Mouse (Mus musculus): ENCODE measurements around the gene Snapc2. TPM values are rescaled to one million over a fixed set of nuclear protein-coding genes. Genes with fewer than 3 reads are reported as not detected.

Gene Snapc2
- 47.0 and 48.2 TPM in 2 replicates for polyA plus RNA-seq (2012; rRNA removed)

- DNase-seq (ENCODE audit: low read depth), result no peak
Measured at GRCm38 (mm10) chr8:4252934-4253841, at the start of gene Snapc2. Gene Snapc2, plus strand, starts transcription at chr8:4253080.

GRCm38 (mm10) chr8:4205246-4206123 is 47.4 kb upstream of the Snapc2 start:
- DNase-seq (ENCODE audit: low read depth), result no peak

GRCm38 (mm10) chr8:4206182-4207015 is 46.5 kb upstream of the Snapc2 start:
- no peak for DNase-seq (ENCODE audit: low read depth)

GRCm38 (mm10) chr8:4207016-4207350 is 45.9 kb upstream of the Snapc2 start:
- no peak for DNase-seq (ENCODE audit: low read depth)

- no peak for DNase-seq (ENCODE audit: low read depth)
Measured at GRCm38 (mm10) chr8:4211097-4211496, 41.8 kb upstream of the Snapc2 start.

GRCm38 (mm10) chr8:4212809-4213209 is 40.1 kb upstream of the Snapc2 start:
- DNase-seq (ENCODE audit: low read depth), result no peak

GRCm38 (mm10) chr8:4213210-4214005 is 39.5 kb upstream of the Snapc2 start:
- no peak for DNase-seq (ENCODE audit: low read depth)

- no peak for DNase-seq (ENCODE audit: low read depth)
Measured at GRCm38 (mm10) chr8:4214006-4214980, 38.6 kb upstream of the Snapc2 start.

DNA sequence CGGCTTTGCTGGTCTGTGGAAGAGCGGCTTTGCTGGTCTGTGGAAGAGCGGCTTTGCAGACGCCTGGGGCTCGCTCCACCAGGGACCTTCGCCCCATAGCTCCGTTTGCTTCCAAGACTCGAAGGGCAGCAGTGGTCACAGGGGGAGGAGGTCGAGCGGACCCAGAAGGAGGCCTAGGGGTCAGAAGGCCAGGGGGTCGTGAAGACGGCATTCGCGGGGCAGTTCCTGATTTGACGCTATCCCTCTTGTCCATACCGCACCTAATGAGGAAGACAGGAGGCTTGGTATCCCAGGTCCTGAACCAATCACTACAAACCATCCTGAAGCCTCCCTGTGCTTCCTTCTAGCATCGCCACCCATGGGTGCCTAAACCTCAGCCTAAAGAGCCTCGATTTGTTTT is 36.6 kb upstream of the Snapc2 start:
- DNase-seq (ENCODE audit: low read depth), result no peak

DNA sequence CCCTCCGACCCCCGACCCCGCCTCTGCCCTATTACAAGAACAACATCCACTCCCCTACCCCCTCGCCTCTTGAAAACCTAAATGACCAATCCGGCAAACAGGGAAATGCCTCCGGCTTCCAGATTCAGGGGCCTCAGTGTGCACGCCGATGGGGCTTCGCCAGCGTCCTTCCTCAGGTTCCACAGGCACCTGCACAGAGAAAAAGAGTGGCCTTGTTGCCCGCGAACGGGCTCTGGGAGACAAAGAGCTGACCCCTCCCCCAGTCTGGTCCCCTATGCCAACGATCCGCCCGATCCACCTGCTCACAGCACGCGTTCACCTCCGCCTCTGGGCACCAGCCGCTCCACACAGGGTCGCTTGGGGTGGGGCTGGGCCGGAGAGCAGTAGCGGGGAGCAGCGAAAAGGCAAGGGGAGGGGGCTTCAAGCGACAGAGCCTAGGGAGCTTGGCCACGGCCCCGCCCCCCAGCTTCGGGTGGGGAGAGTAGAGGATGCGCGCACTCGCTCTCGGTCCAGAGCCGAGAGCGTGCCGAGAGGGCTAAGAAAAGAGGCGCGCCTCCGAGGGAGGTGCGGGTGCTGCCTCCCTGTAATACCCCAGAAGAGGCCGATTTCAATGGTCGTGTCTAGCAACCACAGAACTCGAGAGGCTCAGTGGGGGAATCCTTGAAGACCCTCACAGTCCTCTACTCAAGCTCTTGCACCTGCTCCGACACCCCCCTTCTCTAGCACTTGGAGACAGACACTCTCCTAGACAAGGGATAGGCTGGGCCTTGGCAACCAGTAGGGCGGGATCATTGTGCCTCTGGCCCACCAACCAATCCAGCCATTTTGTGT is 35.9 kb upstream of the Snapc2 start, which contains the start of gene Prr36:
Gene Prr36 (minus strand): TSS at position 669 of the 831 bp plus-strand sequence.
- no peak for DNase-seq (ENCODE audit: low read depth)

GRCm38 (mm10) chr8:4219617-4220016 is 33.3 kb upstream of the Snapc2 start:
- no peak for DNase-seq (ENCODE audit: low read depth)

- DNase-seq (ENCODE audit: low read depth), result no peak
Measured at GRCm38 (mm10) chr8:4222059-4222458, 30.8 kb upstream of the Snapc2 start.

DNA sequence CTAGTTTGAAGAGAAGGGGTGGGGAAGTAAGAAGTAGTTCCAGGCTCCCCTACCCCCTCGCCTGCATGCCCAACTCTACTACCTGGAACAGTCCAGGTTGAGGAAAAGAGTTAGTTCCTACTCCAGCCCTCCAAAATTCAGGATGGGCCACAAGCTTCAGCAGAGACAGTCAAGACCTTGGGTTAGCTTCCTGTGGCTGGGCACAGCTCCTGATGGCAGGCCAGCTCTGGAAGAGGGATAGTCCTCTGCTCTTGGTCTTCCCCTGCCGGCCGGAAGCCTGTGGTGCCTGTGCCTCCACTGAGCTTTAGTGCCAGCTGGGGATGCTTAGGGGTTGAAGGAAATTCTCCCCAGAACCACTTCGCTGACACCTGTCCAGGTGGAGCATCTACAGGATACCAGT is 26.6 kb upstream of the Snapc2 start:
- DNase-seq (ENCODE audit: low read depth), result no peak

DNA sequence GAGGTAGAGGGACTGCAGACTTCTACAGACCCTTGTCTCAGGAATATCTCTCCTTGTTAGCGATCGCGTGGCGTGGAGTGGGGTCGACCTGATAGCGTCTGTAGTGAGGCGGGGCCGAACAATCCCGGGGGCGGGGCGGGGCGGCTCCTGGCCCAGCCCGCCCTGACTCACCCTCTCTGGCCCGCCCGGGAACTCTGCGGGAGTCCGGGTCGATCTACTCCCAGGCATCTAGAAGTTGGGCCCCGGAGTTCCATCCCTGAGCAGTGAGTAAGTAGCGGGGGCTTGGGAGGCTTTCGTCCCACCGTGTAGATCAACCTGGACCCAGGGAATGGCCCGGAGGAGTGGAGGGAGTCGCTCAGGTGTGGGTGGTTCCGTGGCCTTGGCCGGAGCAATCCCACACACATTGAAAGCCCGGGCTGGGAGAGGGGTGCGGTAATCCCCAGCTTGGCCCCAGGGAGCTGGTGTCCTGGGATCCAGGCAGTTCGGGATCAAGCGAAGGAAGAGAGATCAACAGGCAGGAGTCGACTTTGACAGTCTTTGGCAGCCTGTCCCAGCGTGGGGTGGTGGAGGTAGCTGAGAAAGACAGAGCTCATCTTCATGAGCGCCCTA is 26.0 kb upstream of the Snapc2 start, which contains the start of gene Lrrc8e:
Gene Lrrc8e (plus strand): TSS at position 89 of the 609 bp plus-strand sequence.
- DNase-seq (ENCODE audit: low read depth), result no peak

DNA sequence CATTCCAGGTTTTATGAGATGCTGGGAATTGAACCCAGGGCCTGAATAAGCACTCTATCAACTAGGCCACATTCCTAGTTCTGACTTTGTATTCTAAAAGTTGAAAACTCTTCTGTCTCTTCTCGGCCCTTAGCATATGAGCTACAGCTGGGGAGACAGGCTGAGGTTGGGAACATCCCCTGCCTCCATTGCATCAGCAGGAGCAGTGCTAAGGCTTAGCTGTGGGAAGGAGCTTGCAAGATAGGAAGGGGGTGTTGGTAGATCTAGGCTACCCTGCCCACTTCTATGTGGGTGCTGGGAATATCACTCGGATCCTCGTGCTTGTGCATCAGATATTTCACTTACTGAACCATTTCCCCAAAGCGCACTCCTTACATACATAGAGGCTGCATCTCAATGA is 25.0 kb upstream of the Snapc2 start:
- DNase-seq (ENCODE audit: low read depth), result no peak

DNA sequence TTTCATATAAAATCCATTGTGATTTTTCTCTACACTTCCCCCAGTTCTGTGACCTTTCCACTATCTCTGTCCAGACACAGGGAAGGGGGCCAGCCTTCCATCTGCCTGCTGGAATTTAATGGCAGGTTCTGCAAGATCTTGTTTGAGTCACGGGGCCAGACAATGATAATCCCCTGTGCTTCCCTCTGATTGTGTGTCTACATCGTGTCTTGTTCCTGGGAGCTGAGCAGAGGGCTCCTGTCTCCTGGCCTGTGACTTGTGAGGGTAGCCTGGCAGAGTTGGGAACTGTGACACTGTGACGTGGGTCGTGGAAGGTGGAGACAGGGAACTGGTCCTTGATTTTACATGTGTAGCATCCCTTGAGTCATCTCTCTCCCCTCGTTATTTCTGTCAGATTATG is 23.1 kb upstream of the Snapc2 start:
- DNase-seq (ENCODE audit: low read depth), result no peak

DNA sequence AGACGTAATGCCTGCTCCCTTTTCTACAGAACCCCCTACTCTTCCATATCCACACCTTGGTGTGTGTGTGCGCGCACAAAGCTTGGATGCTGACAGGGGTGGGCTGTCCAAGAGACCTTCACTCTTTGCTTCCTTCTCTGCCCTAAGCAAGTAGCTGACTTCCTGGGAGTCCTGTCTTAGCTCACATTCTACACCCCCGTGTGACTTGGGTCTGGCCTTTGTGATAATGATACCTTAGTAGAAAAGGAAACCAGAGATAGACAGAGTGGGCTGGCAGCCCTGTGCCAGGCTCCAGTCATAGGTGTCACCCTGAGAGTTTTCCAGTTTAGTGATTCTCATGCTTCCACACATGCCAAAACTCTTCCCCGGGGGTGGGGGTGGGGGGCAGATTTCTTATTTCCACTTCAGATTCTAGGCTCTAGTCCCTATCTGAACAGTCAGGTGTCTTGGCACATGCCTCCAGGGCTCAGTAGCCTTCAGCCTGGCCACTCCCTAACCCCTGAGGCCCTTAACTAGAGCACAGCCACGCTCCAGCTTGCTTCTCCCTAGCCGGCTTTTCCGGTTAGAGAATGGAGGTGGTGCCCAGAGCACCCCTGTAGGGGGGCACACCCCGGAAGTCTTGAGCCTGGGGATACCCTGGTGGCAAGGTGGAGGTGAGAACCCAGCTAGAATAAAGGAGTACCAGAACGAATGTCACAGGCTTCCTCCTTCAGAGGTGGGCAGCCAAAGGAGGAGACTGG is 22.1 kb upstream of the Snapc2 start:
- no peak for DNase-seq (ENCODE audit: low read depth)

Measured in gonadal fat pad, adult 2 months (tissue).